Mouse (Mus musculus) kidney, embryonic 14.5 days (tissue): ENCODE data around the gene Slc35a1. TPM values are rescaled to one million over a fixed set of nuclear protein-coding genes. Genes with fewer than 3 reads are reported as not detected.
"Not testable (repeated sequence)": the region's sequence is repeated elsewhere in the genome, so short reads cannot be mapped to it uniquely, and the experiment has no call there.

Source experiments
- ATAC-seq: fragments of 200-750 bp; cut with Nextera tagmentation; 2 replicates; pipeline ENCODE4 v1.8.0; 2017; ENCODE audit warnings: moderate number of reproducible peaks, mild to moderate bottlenecking, moderate TSS enrichment, moderate library complexity; ENCODE audit not compliant: low FRiP score, low TSS enrichment
- H3K27ac ChIP-seq: fragments of 300-500 bp; sonication (generic); 2 replicates; pipeline ENCODE4 v1.5.1; 2014; ENCODE audit warnings: low read depth, mild to moderate bottlenecking, low read length, moderate library complexity, mixed read lengths
- H3K27me3 ChIP-seq: fragments of 300-500 bp; sonication (generic); 2 replicates; pipeline ENCODE4 v1.6.1; 2014; ENCODE audit warnings: mild to moderate bottlenecking, low read length; ENCODE audit not compliant: control insufficient read depth, insufficient read depth
- H3K36me3 ChIP-seq: fragments of 300-500 bp; sonication (generic); 2 replicates; pipeline ENCODE4 v1.6.1; 2014; ENCODE audit warnings: low read length, mixed read lengths; ENCODE audit not compliant: control insufficient read depth, insufficient read depth
- H3K4me1 ChIP-seq: fragments of 300-500 bp; sonication (generic); 2 replicates; pipeline ENCODE4 v1.6.1; 2014; ENCODE audit warnings: low read length, mixed read lengths; ENCODE audit not compliant: control insufficient read depth, insufficient read depth
- H3K4me2 ChIP-seq: fragments of 300-500 bp; sonication (generic); replicated peaks from 2 replicates; pipeline ENCODE4 v1.6.1; 2014; ENCODE audit warnings: low read depth, mild to moderate bottlenecking, low read length
- H3K4me3 ChIP-seq: fragments of 300-500 bp; sonication (generic); 2 replicates; pipeline ENCODE4 v1.5.1; 2014; ENCODE audit warnings: mild to moderate bottlenecking, low read length
- H3K9ac ChIP-seq: fragments of 300-500 bp; sonication (generic); 2 replicates; pipeline ENCODE4 v1.6.1; 2014; ENCODE audit warnings: low read depth, mild to moderate bottlenecking, low read length, moderate library complexity
- H3K9me3 ChIP-seq: fragments of 300-500 bp; sonication (generic); 2 replicates; pipeline ENCODE4 v1.6.1; 2016; ENCODE audit warnings: low read length; ENCODE audit not compliant: control insufficient read depth
- WGBS: fragments of 180-500 bp; shearing (Covaris S2); extraction: QIAGEN DNeasy Blood & Tissue Kit; methylation state at CpG from one replicate; pipeline ENCODE4 v1.1.7; 2014; 5-methylcytosine and 5-hydroxymethylcytosine counted together
- polyA plus RNA-seq: library from polyadenylated mRNA; unstranded; fragments of >200 nt; fragmentation: Nextera tagmentation; extraction: Ambion mirVana; gene quantifications from 2 replicates; pipeline ENCODE4 v1.2.1, GENCODE M21; 2014

The Slc35a1 gene
- 60.4 and 69.2 TPM in 2 replicates for polyA plus RNA-seq

GRCm38 (mm10) chr4:34686874-34687567 is at the start of gene Slc35a1:
Gene Slc35a1, minus strand, starts transcription at chr4:34687438.
- ATAC-seq = peak; percentile 96
- H3K27ac ChIP-seq = peak within 1 kb of the TSS; percentile 97
- H3K4me1 ChIP-seq = peaks cover 13% of the 10 kb centered on the region; the same call in 1 of the 2 replicates
- H3K4me2 ChIP-seq = peak within 1 kb of the TSS; percentile 51
- H3K36me3 ChIP-seq = peaks cover 4% of the 10 kb centered on the region; the same call in 1 of the 2 replicates
- whole genome bisulfite sequencing = under 1% methylated on average over 65 of the region's 65 CpGs
- H3K4me3 ChIP-seq = peak within 1 kb of the TSS; percentile 90
- peak within 1 kb of the TSS; percentile 95 for H3K9ac ChIP-seq
- H3K9me3 ChIP-seq = no peaks in the 10 kb centered on the region
- H3K27me3 ChIP-seq = no peaks in the 10 kb centered on the region

- Histone ChIP-seq H3K9me3 (no peaks in the 10 kb centered on the region), H3K9ac (no peak overlapping the region), H3K4me1 (peaks cover 2% of the 10 kb centered on the region; the same call in 1 of the 2 replicates), H3K27me3 (peaks cover 5% of the 10 kb centered on the region; the same call in 1 of the 2 replicates), H3K36me3 (no peaks in the 10 kb centered on the region), H3K4me2 (no peak overlapping the region), H3K27ac (no peak overlapping the region), H3K4me3 (no peak overlapping the region)
- 76% methylated on average over 3 of the region's 3 CpGs for WGBS
- no peak for ATAC-seq
These were observed 47.2 kb upstream of the Slc35a1 start for GRCm38 (mm10) chr4:34734461-34734860.

GRCm38 (mm10) chr4:34733415-34733814 is 46.2 kb upstream of the Slc35a1 start:
- H3K4me2 ChIP-seq, ATAC-seq, H3K9me3 ChIP-seq, H3K4me3 ChIP-seq, H3K27me3 ChIP-seq, H3K36me3 ChIP-seq, H3K4me1 ChIP-seq, H3K9ac ChIP-seq, H3K27ac ChIP-seq: not testable (repeated sequence)
- WGBS = 33% methylated on average over 2 of the region's 2 CpGs

- H3K9me3 ChIP-seq = no peaks in the 10 kb centered on the region
- no peak within 1 kb of the TSS for H3K27ac ChIP-seq
- peak within 1 kb of the TSS; percentile 52 for H3K4me3 ChIP-seq
These were observed 42.7 kb upstream of the Slc35a1 start, which contains the start of gene Cfap206 for GRCm38 (mm10) chr4:34729851-34730341. Gene Cfap206, minus strand, starts transcription at chr4:34730206.

GRCm38 (mm10) chr4:34725710-34726109 is 38.5 kb upstream of the Slc35a1 start:
- not testable (repeated sequence) for ATAC-seq, H3K36me3 ChIP-seq, H3K4me3 ChIP-seq, H3K4me2 ChIP-seq, H3K9me3 ChIP-seq, H3K4me1 ChIP-seq, H3K27ac ChIP-seq, H3K27me3 ChIP-seq, H3K9ac ChIP-seq
- 96% methylated on average over 3 of the region's 3 CpGs for WGBS

More at GRCm38 (mm10) chr4:34729851-34730341, 42.7 kb upstream of the Slc35a1 start, which contains the start of gene Cfap206:
- under 1% methylated on average over 38 of the region's 38 CpGs for WGBS
- peak; percentile 98 for ATAC-seq
- H3K4me2 ChIP-seq = peak within 1 kb of the TSS; percentile 84
- H3K36me3 ChIP-seq = no peaks in the 10 kb centered on the region
- H3K27me3 ChIP-seq = peaks cover 5% of the 10 kb centered on the region; the same call in 1 of the 2 replicates
- peak within 1 kb of the TSS; percentile 44 for H3K9ac ChIP-seq
- peaks cover 2% of the 10 kb centered on the region; the same call in 1 of the 2 replicates for H3K4me1 ChIP-seq

GRCm38 (mm10) chr4:34724306-34724705 is 37.1 kb upstream of the Slc35a1 start:
- Histone ChIP-seq H3K9me3 (peaks cover 4% of the 10 kb centered on the region), H3K27ac (no peak overlapping the region), H3K4me1 (no peaks in the 10 kb centered on the region), H3K4me2 (no peak overlapping the region), H3K9ac (no peak overlapping the region), H3K4me3 (no peak overlapping the region), H3K36me3 (no peaks in the 10 kb centered on the region), H3K27me3 (no peaks in the 10 kb centered on the region)
- WGBS = 62% methylated on average over 4 of the region's 4 CpGs
- no peak for ATAC-seq

- H3K4me1 ChIP-seq = no peaks in the 10 kb centered on the region
- WGBS = 67% methylated on average over 4 of the region's 4 CpGs
- no peaks in the 10 kb centered on the region for H3K27me3 ChIP-seq
- H3K4me2 ChIP-seq = no peak overlapping the region
- no peak for ATAC-seq
- H3K9ac ChIP-seq = no peak overlapping the region
- no peaks in the 10 kb centered on the region for H3K36me3 ChIP-seq
- H3K27ac ChIP-seq = no peak overlapping the region
- peaks cover 7% of the 10 kb centered on the region for H3K9me3 ChIP-seq
- no peak overlapping the region for H3K4me3 ChIP-seq
These were observed 35.9 kb upstream of the Slc35a1 start for GRCm38 (mm10) chr4:34723186-34723585.

- no peak overlapping the region for H3K27ac ChIP-seq
- H3K36me3 ChIP-seq = no peaks in the 10 kb centered on the region
- H3K4me3 ChIP-seq = no peak overlapping the region
- no peaks in the 10 kb centered on the region for H3K4me1 ChIP-seq
- H3K4me2 ChIP-seq = no peak overlapping the region
- ATAC-seq = no peak
- WGBS = 94% methylated on average over 7 of the region's 7 CpGs
- peaks cover 7% of the 10 kb centered on the region for H3K9me3 ChIP-seq
- H3K27me3 ChIP-seq = no peaks in the 10 kb centered on the region
- H3K9ac ChIP-seq = no peak overlapping the region
These were observed 33.1 kb upstream of the Slc35a1 start for GRCm38 (mm10) chr4:34720127-34720895.
